Mouse (Mus musculus) NIH3T3 (cell line): ENCODE measurements at regions not wholly inside any gene's neighbourhood (a gene's known extent, or its start where the extent isn't known, plus 50 kb on each side); places are given as distances from the start of the nearest gene placed in this dataset.

Source experiments
- DNase-seq: peaks from one replicate; pipeline ENCODE4 v3.0.0-alpha.2; 2012; ENCODE audit warnings: low read depth

- DNase-seq: peak; percentile 9
These were observed 351.9 kb downstream of the Tbc1d22a start for GRCm38 (mm10) chr15:86566111-86566510.

- DNase-seq: no peak
These were observed 360.1 kb downstream of the Tbc1d22a start for GRCm38 (mm10) chr15:86574311-86574710.

GRCm38 (mm10) chr15:86576666-86577065, 362.4 kb downstream of the Tbc1d22a start:
- DNase-seq: no peak

- DNase-seq: no peak
These were observed 364.4 kb downstream of the Tbc1d22a start for GRCm38 (mm10) chr15:86578689-86579088.

GRCm38 (mm10) chr15:86582240-86583090, 368.2 kb downstream of the Tbc1d22a start:
- DNase-seq: no peak

GRCm38 (mm10) chr15:86585716-86586115, 371.5 kb downstream of the Tbc1d22a start:
- DNase-seq: peak; percentile 60

GRCm38 (mm10) chr15:86587209-86587608, 372.9 kb downstream of the Tbc1d22a start:
- no peak for DNase-seq

- DNase-seq: no peak
These were observed 375.8 kb downstream of the Tbc1d22a start for GRCm38 (mm10) chr15:86590033-86590432.

- no peak for DNase-seq
These were observed 376.6 kb downstream of the Tbc1d22a start for GRCm38 (mm10) chr15:86590896-86591295.

GRCm38 (mm10) chr15:86593404-86593803, 379.1 kb downstream of the Tbc1d22a start:
- no peak for DNase-seq

GRCm38 (mm10) chr15:86606411-86606810, 392.2 kb downstream of the Tbc1d22a start:
- DNase-seq: no peak

- no peak for DNase-seq
These were observed 395.4 kb downstream of the Tbc1d22a start for GRCm38 (mm10) chr15:86609692-86610091.

- DNase-seq: no peak
These were observed 417.1 kb downstream of the Tbc1d22a start for GRCm38 (mm10) chr15:86631376-86631775.

GRCm38 (mm10) chr15:86645244-86645643, 431.0 kb downstream of the Tbc1d22a start:
- DNase-seq: peak; percentile 17

GRCm38 (mm10) chr15:86648131-86648530, 433.9 kb downstream of the Tbc1d22a start:
- DNase-seq: no peak

- peak; percentile 51 for DNase-seq
These were observed 458.8 kb downstream of the Tbc1d22a start for GRCm38 (mm10) chr15:86673096-86673520.

GRCm38 (mm10) chr15:86677016-86677415, 462.8 kb downstream of the Tbc1d22a start:
- DNase-seq: no peak

GRCm38 (mm10) chr15:86683081-86683480, 468.8 kb downstream of the Tbc1d22a start:
- DNase-seq: no peak

GRCm38 (mm10) chr15:86689694-86690093, 475.4 kb downstream of the Tbc1d22a start:
- DNase-seq: no peak

GRCm38 (mm10) chr15:86696806-86697205, 482.5 kb downstream of the Tbc1d22a start:
- peak; percentile 23 for DNase-seq

- DNase-seq: no peak
These were observed 496.2 kb downstream of the Tbc1d22a start for GRCm38 (mm10) chr15:86710429-86710828.

- no peak for DNase-seq
These were observed 504.1 kb downstream of the Tbc1d22a start for GRCm38 (mm10) chr15:86718376-86718775.

- no peak for DNase-seq
These were observed 504.8 kb downstream of the Tbc1d22a start for GRCm38 (mm10) chr15:86719088-86719487.

- DNase-seq: no peak
These were observed 506.9 kb downstream of the Tbc1d22a start for GRCm38 (mm10) chr15:86721131-86721530.
